Mouse (Mus musculus) CH12.LX (cell line): Measurements from ENCODE around the gene Ociad2. TPM values are rescaled to one million over a fixed set of nuclear protein-coding genes. Genes with fewer than 3 reads are reported as not detected.

Experiments used
- DNase-seq: peaks from one replicate; pipeline ENCODE4 v3.0.0-alpha.2; 2013; ENCODE audit errors: extremely low read depth
- H3K27ac ChIP-seq: 2 replicates; pipeline ENCODE4 v1.5.1; 2012; ENCODE audit warnings: low read depth, mild to moderate bottlenecking, control low read depth, moderate library complexity; ENCODE audit not compliant: insufficient read depth
- H3K27me3 ChIP-seq: replicated peaks from 2 replicates; pipeline ENCODE3; 2012; ENCODE audit warnings: inconsistent platforms
- H3K36me3 ChIP-seq, 2 experiments: replicated peaks in 1 of 2; 2 replicates each; pipeline versions ENCODE3 to v1.6.1; 2012; ENCODE audit warnings: inconsistent platforms in 1 of 2, low read length in 1 of 2, mild to moderate bottlenecking in 1 of 2, mixed read lengths in 1 of 2, moderate library complexity in 1 of 2; ENCODE audit not compliant: control insufficient read depth in 1 of 2, insufficient read depth in 1 of 2
- H3K4me1 ChIP-seq, 2 experiments: 2 replicates each; pipeline ENCODE4 v1.6.1; 2012; ENCODE audit warnings: inconsistent platforms in 1 of 2, moderate library complexity in 1 of 2; ENCODE audit not compliant: insufficient read depth in 2 of 2, control insufficient read depth in 1 of 2
- H3K4me2 ChIP-seq: 2 replicates; pipeline ENCODE4 v1.6.1; 2012; ENCODE audit warnings: low read depth, mild to moderate bottlenecking, control low read depth; ENCODE audit not compliant: poor library complexity, insufficient read depth, severe bottlenecking
- H3K4me3 ChIP-seq, 3 experiments: fragments of 150-350 bp in 1 of 3; sonication (generic) in 1 of 3; replicated peaks in 1 of 3; 2 replicates each; pipeline versions ENCODE3 to v1.5.1; 2011 to 2012; ENCODE audit warnings: low read depth in 2 of 3, low read length in 2 of 3, mild to moderate bottlenecking in 2 of 3, moderate library complexity in 2 of 3, control low read depth in 1 of 3, improper control_type of control experiment in 1 of 3, inconsistent platforms in 1 of 3, mixed read lengths in 1 of 3; ENCODE audit not compliant: poor library complexity in 1 of 3
- H3K79me2 ChIP-seq: replicated peaks from 2 replicates; pipeline ENCODE4 v1.6.1; 2012; ENCODE audit warnings: mild to moderate bottlenecking, moderate library complexity; ENCODE audit not compliant: control insufficient read depth, poor library complexity, insufficient read depth, severe bottlenecking; ENCODE audit errors: extremely low read depth
- H3K9ac ChIP-seq: 2 replicates; pipeline ENCODE4 v1.6.1; 2012; ENCODE audit warnings: low read depth, mild to moderate bottlenecking, control low read depth, moderate library complexity; ENCODE audit not compliant: insufficient read depth
- H3K9me3 ChIP-seq: replicated peaks from 2 replicates; pipeline ENCODE3; 2012; ENCODE audit warnings: low read length, inconsistent platforms, mixed read lengths
- CHD1 ChIP-seq: IDR thresholded peaks from 2 replicates; pipeline ENCODE4 v1.6.1; 2012; ENCODE audit warnings: low read depth, low read length, improper control_type of control experiment, inconsistent platforms
- CTCF ChIP-seq, 2 experiments: IDR thresholded peaks in 1 of 2; conservative IDR thresholded peaks in 1 of 2; 2 replicates each; pipeline ENCODE4 v1.5.1; 2011 to 2012; ENCODE audit warnings: low read depth in 2 of 2, low read length in 2 of 2, improper control_type of control experiment in 1 of 2, inconsistent platforms in 1 of 2, mild to moderate bottlenecking in 1 of 2, moderate library complexity in 1 of 2
- E2F4 ChIP-seq: IDR thresholded peaks from 2 replicates; pipeline ENCODE4 v1.6.1; 2011; ENCODE audit warnings: low read depth, low read length, improper control_type of control experiment; ENCODE audit not compliant: insufficient replicate concordance
- ELF1 ChIP-seq: IDR thresholded peaks from 2 replicates; pipeline ENCODE4 v1.6.1; 2014; ENCODE audit warnings: low read depth, mild to moderate bottlenecking, inconsistent platforms, low read length, improper control_type of control experiment
- EP300 ChIP-seq: IDR thresholded peaks from 2 replicates; pipeline ENCODE4 v1.6.1; 2011; ENCODE audit warnings: low read length, improper control_type of control experiment
- ETS1 ChIP-seq: conservative IDR thresholded peaks from 2 replicates; pipeline ENCODE4 v1.6.1; 2012; ENCODE audit warnings: low read depth, mild to moderate bottlenecking, inconsistent platforms, low read length, improper control_type of control experiment, moderate library complexity
- JUND ChIP-seq: conservative IDR thresholded peaks from 2 replicates; pipeline ENCODE4 v1.6.1; 2011; ENCODE audit warnings: low read depth, low read length, improper control_type of control experiment
- MEF2A ChIP-seq: IDR thresholded peaks from 2 replicates; pipeline ENCODE4 v1.6.1; 2014; ENCODE audit warnings: low read depth, mild to moderate bottlenecking, inconsistent platforms, low read length, improper control_type of control experiment, borderline replicate concordance
- MXI1 ChIP-seq: IDR thresholded peaks from 2 replicates; pipeline ENCODE4 v1.6.1; 2011; ENCODE audit warnings: mild to moderate bottlenecking, low read depth, low read length, improper control_type of control experiment
- NELFE ChIP-seq: IDR thresholded peaks from 2 replicates; pipeline ENCODE4 v1.6.1; 2011; ENCODE audit warnings: low read depth, low read length, improper control_type of control experiment
- NRF1 ChIP-seq: IDR thresholded peaks from 2 replicates; pipeline ENCODE4 v1.6.1; 2014; ENCODE audit warnings: low read depth, mild to moderate bottlenecking, inconsistent platforms, low read length, improper control_type of control experiment, moderate library complexity
- POLR2AphosphoS2 ChIP-seq: IDR thresholded peaks from 2 replicates; pipeline ENCODE4 v1.6.1; 2011; ENCODE audit warnings: low read depth, low read length, improper control_type of control experiment
- SIN3A ChIP-seq: IDR thresholded peaks from 2 replicates; pipeline ENCODE4 v1.6.1; 2012; ENCODE audit warnings: low read length, improper control_type of control experiment, inconsistent platforms
- TCF12 ChIP-seq: IDR thresholded peaks from 2 replicates; pipeline ENCODE4 v1.6.1; 2014; ENCODE audit warnings: low read depth, mild to moderate bottlenecking, inconsistent platforms, low read length, improper control_type of control experiment
- UBTF ChIP-seq: IDR thresholded peaks from 2 replicates; pipeline ENCODE4 v1.6.1; 2012; ENCODE audit warnings: low read depth, mild to moderate bottlenecking, inconsistent platforms, low read length, improper control_type of control experiment, moderate library complexity
- USF1 ChIP-seq: IDR thresholded peaks from 2 replicates; pipeline ENCODE4 v1.6.1; 2014; ENCODE audit warnings: low read depth, mild to moderate bottlenecking, inconsistent platforms, low read length, improper control_type of control experiment
- ZMIZ1 ChIP-seq: IDR thresholded peaks from 2 replicates; pipeline ENCODE4 v1.6.1; 2012; ENCODE audit warnings: low read depth, mild to moderate bottlenecking, inconsistent platforms, low read length, improper control_type of control experiment
- ZNF384 ChIP-seq: IDR thresholded peaks from 2 replicates; pipeline ENCODE4 v1.6.1; 2012; ENCODE audit warnings: low read depth, low read length, improper control_type of control experiment, inconsistent platforms
- dilution Hi-C: fragments of 300-500 bp; cut with MboI; formaldehyde crosslinking; loops from 2 replicates; pipeline ENCODE4 v1.14.3; 2020; ENCODE audit warnings: low sequenced_read_pairs; ENCODE audit not compliant: extremely low pct_unique_long_range_greater_than_20kb, extremely low pct_ligation_motif_present
- in situ Hi-C: fragments of 300-500 bp; cut with MboI; formaldehyde crosslinking; loops from 3 replicates; pipeline ENCODE4 v1.14.3; 2019; ENCODE audit warnings: low sequenced_read_pairs, low pct_ligation_motif_present, low pct_unique_long_range_greater_than_20kb, mixed read lengths
- polyA plus RNA-seq: library from polyadenylated mRNA; unstranded; fragments of >175 nt; gene quantifications from 2 replicates; pipeline ENCODE4 v1.2.1, GENCODE M21; 2012; ENCODE audit warnings: low read depth; ENCODE audit not compliant: insufficient read length
- total RNA-seq, 2 experiments: library from RNA; depleted of rRNA; stranded (reverse); fragments of 300-350 nt in 1 of 2; fragments of >200 nt in 1 of 2; gene quantifications; 2 replicates each; pipeline ENCODE4 v1.2.3; 2012 to 2014

The Ociad2 gene
- total and polyA plus RNA-seq, 3 experiments, result 2.3 to 5.3 (median 4.4) TPM

DNA sequence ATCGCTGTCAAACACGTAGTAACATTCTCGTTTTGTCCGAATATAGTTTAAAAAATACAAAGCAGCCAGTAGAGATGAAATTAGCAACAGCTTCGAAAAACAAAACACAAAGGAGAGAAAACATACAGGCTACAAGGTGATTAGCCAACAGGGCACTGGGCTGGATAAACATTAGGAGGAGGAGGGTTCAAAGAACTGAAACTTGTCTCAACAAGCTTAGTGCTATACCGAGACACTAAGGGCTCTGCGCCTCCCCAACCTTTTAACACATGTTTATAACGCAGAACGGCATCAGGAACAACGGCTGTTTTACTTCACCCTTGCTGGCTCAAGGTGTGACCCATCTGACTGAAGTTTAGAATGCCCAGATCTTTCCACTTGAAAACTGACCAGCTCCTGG is 61.6 kb downstream of the Ociad2 start:
- H3K4me3 ChIP-seq, result no peak overlapping the region
- H3K36me3 ChIP-seq, result no peaks in the 10 kb centered on the region
- H3K9ac ChIP-seq, result peak overlapping the region; percentile 20; the same call in 1 of the 2 replicates
- no peak for TF ChIP-seq USF1
- TF ChIP-seq CHD1, result 0 out of 2 replicates have a peak, but pooled peaks have one; percentile 14
- dilution Hi-C loops, result no loop called here
- DNase-seq, result no peak
- H3K4me1 ChIP-seq, result peaks cover 2 to 24% of the 10 kb centered on the region in 2 experiments; a peak in 3 of 4 replicates
- in situ Hi-C loops, result no loop called here
- H3K9me3 ChIP-seq, result no peaks in the 10 kb centered on the region
- no peaks in the 10 kb centered on the region for H3K79me2 ChIP-seq
- H3K27ac ChIP-seq, result 0 out of 2 replicates have a peak overlapping the region, but pooled peaks have one; percentile 7
- peak overlapping the region; percentile 79 for H3K4me2 ChIP-seq
- no peaks in the 10 kb centered on the region for H3K27me3 ChIP-seq

DNA sequence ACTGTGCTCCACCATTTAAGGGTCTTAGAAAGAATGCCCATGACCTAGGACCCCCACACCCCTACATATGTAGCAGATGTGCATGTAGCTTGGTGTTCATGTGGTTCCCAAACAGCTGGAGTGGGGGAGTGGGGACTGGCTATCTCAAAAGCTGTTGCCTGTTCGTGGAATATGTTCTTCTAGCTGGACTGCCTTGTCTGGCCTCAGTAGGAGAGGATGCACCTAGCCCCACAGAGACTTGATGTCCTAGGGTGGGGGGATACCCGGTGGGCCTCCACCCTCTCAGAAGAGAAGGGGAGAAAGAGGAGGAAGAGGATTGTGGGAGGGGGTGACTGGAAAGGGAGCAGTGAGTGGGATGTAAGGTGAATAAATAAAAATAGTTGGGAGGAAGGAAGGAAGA is 65.9 kb downstream of the Ociad2 start:
- no peak for DNase-seq
- dilution Hi-C loops (no loop called here), in situ Hi-C loops (no loop called here)
- Histone ChIP-seq H3K4me2 (no peak overlapping the region), H3K9ac (no peak overlapping the region), H3K27ac (no peak overlapping the region), H3K4me3 (no peak overlapping the region), H3K27me3 (no peaks in the 10 kb centered on the region), H3K9me3 (no peaks in the 10 kb centered on the region), H3K4me1 (peaks cover 2 to 32% of the 10 kb centered on the region in 2 experiments; a peak in 3 of 4 replicates), H3K79me2 (no peaks in the 10 kb centered on the region), H3K36me3 (no peaks in the 10 kb centered on the region)
- TF ChIP-seq NELFE, result no peak

DNA sequence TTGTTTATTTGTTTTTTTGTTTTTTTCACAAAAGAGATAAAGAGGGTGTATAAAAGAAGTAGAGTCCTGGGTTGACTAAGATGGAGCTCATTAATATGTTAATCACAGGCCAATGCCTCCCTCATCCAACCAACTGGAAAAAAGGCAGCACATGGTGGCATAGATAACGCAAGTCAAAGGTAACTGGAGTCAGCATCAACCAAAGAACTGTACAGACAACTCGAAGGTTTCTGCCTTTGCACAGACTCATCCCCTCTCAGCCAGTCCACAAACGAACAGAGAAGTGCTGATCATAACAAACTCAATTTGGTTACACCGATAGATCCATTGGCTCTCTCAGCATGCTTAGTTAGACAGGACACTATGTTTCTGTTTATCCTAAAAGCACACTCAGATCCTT is 67.7 kb downstream of the Ociad2 start:
- Histone ChIP-seq H3K27ac (no peak overlapping the region), H3K36me3 (no peaks in the 10 kb centered on the region), H3K27me3 (no peaks in the 10 kb centered on the region), H3K9me3 (no peaks in the 10 kb centered on the region), H3K4me1 (peaks cover 0 to 23% of the 10 kb centered on the region in 2 experiments; a peak in 1 of 4 replicates), H3K9ac (no peak overlapping the region)
- dilution Hi-C loops (no loop called here), in situ Hi-C loops (no loop called here)
- no peak for DNase-seq
- TF ChIP-seq NRF1 (no peak), UBTF (no peak), EP300 (no peak), E2F4 (no peak), SIN3A (no peak), USF1 (no peak), CTCF (conservative IDR thresholded peaks at IDR 0.05 in 1 of 2, IDR thresholded peaks at IDR 0.05 in 1 of 2; ENCODE audit: low read depth in 2 of 2, low read length in 2 of 2) (no peak), ZMIZ1 (no peak), JUND (no peak), ELF1 (no peak), ETS1 (no peak), POLR2AphosphoS2 (no peak), ZNF384 (no peak), TCF12 (no peak), MXI1 (no peak), MEF2A (no peak)
- TF ChIP-seq, all 38 proteins: peak for 0
- Histone ChIP-seq H3K4me2 (no peak overlapping the region), H3K79me2 (no peaks in the 10 kb centered on the region), H3K4me3 (no peak overlapping the region)
